Mouse (Mus musculus) heart, postnatal 36 days (tissue): ENCODE results near the gene Atn1. TPM values are rescaled to one million over a fixed set of nuclear protein-coding genes. Genes with fewer than 3 reads are reported as not detected.

ENCODE experiments used
- DNase-seq, 2 experiments: peaks; one replicate each; pipeline ENCODE4 v3.0.0; 2021 to 2022
- intact Hi-C: fragments of 180-260 bp; cut with DNase I; formaldehyde crosslinking; loops from one replicate; pipeline ENCODE4 v1.15.1; 2025
- total RNA-seq, 2 experiments: library from RNA; stranded (reverse); gene quantifications; 2 replicates each; pipeline ENCODE4 v1.2.3; 2021

The Atn1 gene
- total RNA-seq, 2 experiments from 2014 or later, result 41.0 to 46.4 TPM

GRCm38 (mm10) chr6:124769101-124769765 is 12.9 kb upstream of the Atn1 start, which contains the start of gene Eno2:
Gene Eno2, minus strand, starts transcription at chr6:124769673.
- DNase-seq, result peak; percentile 27 to 39
- intact Hi-C loops, result no loop called here

- peak in 1 of 2 experiments; percentile 11 for DNase-seq
- intact Hi-C loops, result no loop called here
These were observed 12.3 kb upstream of the Atn1 start for GRCm38 (mm10) chr6:124768704-124769044.

GRCm38 (mm10) chr6:124767920-124768703 is 11.8 kb upstream of the Atn1 start:
- intact Hi-C loops, result no loop called here
- DNase-seq, result no peak

DNA sequence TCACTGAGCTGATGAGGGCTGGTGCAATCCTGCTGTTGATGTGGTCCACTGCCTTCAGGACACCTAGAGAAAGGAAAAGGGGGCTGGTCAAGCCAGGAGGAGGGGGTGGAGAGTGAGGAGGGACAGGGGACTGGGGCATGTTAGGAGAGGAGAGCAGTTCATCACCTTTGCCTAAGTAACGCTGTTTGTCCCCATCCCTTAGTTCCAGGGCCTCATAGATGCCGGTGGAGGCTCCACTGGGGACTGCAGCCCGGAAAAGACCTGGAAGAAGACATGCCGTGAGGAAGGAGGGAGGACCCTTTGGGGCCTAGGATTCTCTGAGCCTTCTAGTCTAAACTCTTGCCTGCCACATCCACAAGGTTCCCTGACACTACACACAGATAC is 11.2 kb upstream of the Atn1 start:
- no peak for DNase-seq
- intact Hi-C loops, result no loop called here

GRCm38 (mm10) chr6:124765951-124766350 is 9.6 kb upstream of the Atn1 start:
- intact Hi-C loops, result no loop called here
- DNase-seq, result no peak

- peak; percentile 86 for DNase-seq
- intact Hi-C loops, result loop anchor here (1.0 to 10.0 kb wide), 7 partner anchors 46 to 344 kb away; partner anchors contain the start of genes C1ra, C1rb, Emg1 and Pex5
These were observed 2.9 kb upstream of the Atn1 start for GRCm38 (mm10) chr6:124759259-124759658.

GRCm38 (mm10) chr6:124758849-124759232 is 2.5 kb upstream of the Atn1 start:
- DNase-seq, result no peak
- intact Hi-C loops, result loop anchor here (1.0 to 10.0 kb wide), 7 partner anchors 46 to 344 kb away; partner anchors contain the start of genes C1ra, C1rb, Emg1 and Pex5

DNA sequence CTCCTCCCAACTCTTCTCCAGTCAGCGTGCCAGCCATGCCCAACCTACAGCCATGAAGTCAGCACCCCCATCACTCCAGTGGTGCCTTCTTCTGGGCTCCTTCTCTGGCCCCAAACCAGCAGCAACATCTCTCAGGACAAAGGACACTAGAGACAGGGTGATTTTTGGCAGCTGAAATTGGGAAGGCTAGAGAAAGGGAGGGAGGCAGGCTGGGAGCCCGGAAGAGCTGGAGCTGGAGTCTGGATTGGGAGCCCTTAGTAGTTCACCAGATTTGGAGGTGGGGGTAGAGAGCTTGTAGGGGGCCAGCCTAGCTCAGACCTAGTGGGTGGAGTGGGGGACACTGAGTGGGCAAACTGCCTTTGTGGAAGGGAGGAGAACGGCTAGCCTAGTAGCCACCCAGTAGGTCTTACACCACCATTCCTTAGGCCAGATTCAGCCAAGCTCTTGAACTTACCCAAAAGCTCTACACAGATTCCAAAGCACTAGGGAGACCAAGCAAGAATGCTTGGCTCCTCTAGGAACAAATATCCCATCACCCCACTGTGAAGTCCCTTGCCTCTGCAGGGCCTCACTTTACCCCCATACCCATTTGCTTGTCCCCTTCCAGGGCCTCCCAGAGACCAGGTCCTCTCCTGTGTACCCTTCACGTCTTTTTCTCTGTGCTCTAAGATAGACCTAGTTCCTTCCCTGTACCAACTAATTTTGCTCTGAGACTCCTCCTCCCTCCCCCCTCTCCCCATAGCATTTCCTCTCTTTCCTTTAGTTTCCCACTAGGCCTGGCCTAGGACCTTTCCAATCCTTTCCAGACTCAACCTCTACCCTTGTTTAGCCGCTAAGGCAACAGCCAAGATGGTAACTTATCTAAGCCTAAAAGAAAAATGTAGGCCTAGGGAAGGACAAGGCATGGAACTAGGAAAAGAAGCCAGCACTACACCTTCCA is 1.9 kb upstream of the Atn1 start:
- intact Hi-C loops, result loop anchor here (2.0 to 10.0 kb wide), 7 partner anchors 45 to 343 kb away; partner anchors contain the start of genes C1ra, Emg1, Lpcat3 and Pex5
- DNase-seq, result peak; percentile 58 to 64

GRCm38 (mm10) chr6:124757351-124757880 is 1.1 kb upstream of the Atn1 start:
- intact Hi-C loops, result loop anchor here (2.0 to 10.0 kb wide), 5 partner anchors 47 to 343 kb away; partner anchors contain the start of genes C1ra, Lpcat3 and Pex5
- no peak for DNase-seq

DNA sequence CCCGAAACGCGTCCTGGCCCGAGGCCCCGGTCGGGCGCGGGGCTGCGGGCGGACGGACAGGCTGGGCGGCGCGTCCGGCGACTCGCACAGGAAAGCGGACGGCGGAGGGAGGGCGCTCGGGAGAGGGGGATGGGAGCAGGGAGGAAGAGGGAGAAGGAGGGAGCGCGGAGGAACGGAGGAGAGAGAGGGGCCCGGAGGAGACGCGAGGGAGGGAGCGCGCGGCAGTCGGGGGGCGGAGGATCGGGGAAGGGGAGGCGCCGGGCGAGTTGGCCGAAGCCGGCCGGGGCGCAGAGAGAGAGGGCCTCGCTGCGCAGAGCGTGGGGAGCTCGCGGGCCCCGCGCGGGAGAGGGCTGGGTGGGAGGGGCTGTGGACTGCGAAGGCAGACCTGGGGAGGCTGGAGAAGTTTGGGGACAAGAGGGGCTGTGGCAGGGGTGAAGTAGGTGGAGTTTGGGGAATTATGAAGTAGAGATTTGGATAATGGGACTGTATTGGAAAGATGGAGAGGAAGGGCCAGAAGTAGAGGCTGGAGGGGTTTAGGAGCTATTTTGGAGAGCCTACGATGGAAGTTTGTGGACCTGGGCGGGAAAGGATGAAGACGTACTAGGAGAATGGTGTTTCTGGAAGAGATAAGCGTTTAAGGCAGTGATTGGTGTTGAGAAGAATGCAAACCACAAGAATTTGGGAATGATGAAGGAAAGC is 477 bp upstream of the Atn1 start:
- intact Hi-C loops, result loop anchor here (2.0 to 10.0 kb wide), 5 partner anchors 48 to 342 kb away; partner anchors contain the start of genes C1ra, Lpcat3 and Pex5
- DNase-seq, result peak; percentile 82 to 87

- no peak for DNase-seq
- intact Hi-C loops, result loop anchor here (5.0 to 10.0 kb wide), 3 partner anchors 243 to 341 kb away; partner anchors contain the start of genes C1ra and Pex5
These were observed 1.0 kb downstream of the Atn1 start for GRCm38 (mm10) chr6:124755306-124755705.

GRCm38 (mm10) chr6:124753861-124754260 is 2.5 kb downstream of the Atn1 start:
- intact Hi-C loops, result loop anchor here (10.0 kb wide), 1 partner anchor 339 kb away; the partner anchor contains the start of gene Pex5
- DNase-seq, result no peak

GRCm38 (mm10) chr6:124750405-124750804 is 5.9 kb downstream of the Atn1 start:
- no peak for DNase-seq
- intact Hi-C loops, result loop anchor here (10.0 kb wide), 1 partner anchor 336 kb away; the partner anchor contains the start of gene Pex5

DNA sequence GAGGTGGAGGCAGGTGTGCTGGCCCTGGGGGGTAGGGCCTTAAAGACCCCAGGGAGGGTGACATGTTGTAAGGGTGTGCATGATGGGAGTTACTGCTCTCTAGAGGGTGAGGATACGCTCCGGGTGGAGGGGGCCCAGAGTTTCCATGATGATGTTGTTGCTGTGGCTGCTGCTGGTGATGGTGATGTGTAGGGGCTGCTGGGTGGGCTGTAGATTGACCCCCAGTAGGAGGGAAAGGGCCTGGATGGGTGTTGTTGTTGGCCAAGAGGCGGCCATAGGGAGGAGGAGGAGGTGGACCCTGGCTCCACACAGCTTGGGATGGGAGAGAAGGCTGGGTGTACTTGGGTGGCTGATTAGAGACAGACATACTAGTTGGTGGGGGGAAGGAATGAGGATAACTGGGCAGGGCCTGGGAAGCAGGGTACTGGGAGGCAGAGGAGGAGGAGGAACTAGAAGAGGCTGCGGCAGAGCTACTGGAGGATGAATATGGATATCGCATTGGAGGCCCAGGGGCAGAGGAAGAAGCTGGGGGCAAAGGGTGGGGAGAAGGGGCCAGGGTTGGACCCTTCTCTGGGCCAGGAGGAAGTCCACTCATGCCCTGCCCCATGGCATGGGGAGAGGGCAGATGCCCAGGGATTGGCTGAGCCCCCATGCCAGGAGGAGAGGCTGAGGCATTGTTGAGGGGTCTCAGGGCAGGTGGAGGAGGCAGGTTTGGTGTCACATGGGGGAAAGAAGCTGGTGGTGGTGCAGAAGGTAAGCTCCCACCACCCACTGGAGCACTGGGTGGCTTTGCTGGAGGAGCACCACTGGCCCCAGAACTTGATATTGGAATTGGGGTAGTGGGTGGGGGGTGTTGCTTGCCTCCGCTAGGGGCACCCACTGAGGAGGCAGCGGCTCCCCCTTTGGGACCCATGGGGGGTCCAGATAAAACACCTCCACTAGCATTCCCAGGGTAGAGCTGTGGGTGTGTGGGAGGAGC is 9.4 kb downstream of the Atn1 start:
- intact Hi-C loops, result no loop called here
- peak in 1 of 2 experiments; percentile 7 for DNase-seq

DNA sequence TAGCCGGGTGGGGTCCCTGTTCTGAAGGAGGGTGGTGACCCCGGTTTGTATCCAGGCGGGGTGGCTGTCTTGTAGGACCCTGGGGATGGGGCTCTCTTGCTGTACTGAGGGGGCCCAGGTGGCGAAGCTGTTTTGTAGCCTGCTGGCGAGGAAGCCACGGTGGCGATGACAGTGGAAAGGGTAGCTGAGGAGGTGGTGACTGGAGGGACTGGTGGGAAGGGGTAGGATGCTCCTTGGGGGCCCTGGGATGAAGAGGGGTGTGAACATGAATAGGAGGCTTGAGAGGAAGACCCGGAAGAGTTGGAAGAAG is 10.1 kb downstream of the Atn1 start:
- DNase-seq, result no peak
- intact Hi-C loops, result no loop called here

GRCm38 (mm10) chr6:124745490-124746295 is 10.6 kb downstream of the Atn1 start:
- intact Hi-C loops, result no loop called here
- DNase-seq, result peak; percentile 93 to 94

DNA sequence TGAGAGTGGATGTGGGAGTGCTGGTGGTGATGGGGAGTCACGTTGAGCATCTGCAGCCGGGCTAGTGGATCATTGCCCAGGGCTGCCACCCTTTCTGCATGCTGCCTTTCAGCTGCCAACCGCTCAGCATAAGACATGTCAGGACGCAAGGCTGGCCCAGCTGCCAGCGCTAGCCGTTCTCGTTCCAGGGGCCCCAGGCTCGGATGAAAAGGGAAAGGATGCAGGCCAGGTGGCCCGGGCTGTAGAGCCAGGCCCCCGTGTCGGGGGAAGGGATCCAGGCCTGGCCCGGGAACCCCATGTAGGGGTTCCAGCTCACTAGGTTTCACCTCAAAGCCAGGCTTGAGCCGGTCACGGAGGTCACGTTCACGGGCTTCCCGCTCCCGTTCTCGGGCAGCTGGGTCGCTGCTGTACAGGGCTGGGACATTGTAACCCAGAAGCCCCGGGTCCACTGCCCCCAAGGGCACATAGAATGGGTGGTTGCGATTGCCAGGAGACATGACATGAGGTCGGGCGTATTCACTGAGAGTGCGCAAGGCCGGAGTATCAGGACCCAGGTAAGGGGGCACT is 11.5 kb downstream of the Atn1 start:
- intact Hi-C loops, result loop anchor here (5.0 kb wide), 1 partner anchor 83 kb away; the partner anchor contains the start of gene Lpcat3
- DNase-seq, result peak in 1 of 2 experiments; percentile 19
